8 mouse cellular contexts compared by ENCODE assay signal in genomic region chr11:96294245-96295091, GRCm38 (mm10). TPM values are rescaled to one million over a fixed set of nuclear protein-coding genes. Genes with fewer than 3 reads are reported as not detected.
DNase-seq lines count a peak whose midpoint lies in the region; ATAC-seq lines count a peak whose summit lies in the region.

No protein-coding gene starts in this region.

- H3K4me1 ChIP-seq in midbrain, embryonic 11.5 days (ENCODE audit: control insufficient read depth, insufficient read depth, low read length) = no peaks in the 10 kb centered on the region
- no peaks in the 10 kb centered on the region for H3K4me1 ChIP-seq in midbrain, embryonic 16.5 days (ENCODE audit: control insufficient read depth, insufficient read depth, low read length)
- H3K4me1 ChIP-seq in intestine, embryonic 14.5 days (replicated peaks; ENCODE audit: control insufficient read depth, insufficient read depth, low read length) = peaks cover 16% of the 10 kb centered on the region
- 0 out of 2 replicates have a peak, but pooled peaks cover 7% of the 10 kb centered on the region for H3K4me1 ChIP-seq in liver, embryonic 11.5 days (replicated peaks; ENCODE audit: control insufficient read depth, insufficient read depth, low read length)

- H3K4me2 ChIP-seq in midbrain, embryonic 11.5 days = no peak overlapping the region
- no peak overlapping the region for H3K4me2 ChIP-seq in midbrain, embryonic 16.5 days (ENCODE audit: low read length)
- H3K4me2 ChIP-seq in intestine, embryonic 14.5 days (ENCODE audit: low read length) = peak overlapping the region; percentile 55
- peak overlapping the region; percentile 39 for H3K4me2 ChIP-seq in liver, embryonic 11.5 days

- no peak for ATAC-seq in midbrain, embryonic 11.5 days (ENCODE audit: low FRiP score)
- ATAC-seq in midbrain, embryonic 16.5 days = no peak
- ATAC-seq in activated CD4-positive, CD25-positive, alpha-beta regulatory T cell, adult 4 months = peak; percentile 57
- ATAC-seq in intestine, embryonic 14.5 days (replicated peaks; ENCODE audit: low FRiP score, low TSS enrichment, low read depth) = peak; percentile 38; the same call in 1 of the 2 replicates
- no peak for ATAC-seq in liver, embryonic 11.5 days (replicated peaks; ENCODE audit: low FRiP score)
- peak; percentile 68 for ATAC-seq in neutrophil, adult 5-6 weeks (ENCODE audit: extremely low read depth, insufficient number of reproducible peaks, low FRiP score, poor library complexity, severe bottlenecking)

- peak; percentile 95 for DNase-seq in midbrain, embryonic 11.5 days (ENCODE audit: low spot score, missing footprints)
- DNase-seq in forelimb bud, embryonic 11.5 days (ENCODE audit: low read depth, low spot score) = peak; percentile 87
- DNase-seq in intestine, embryonic 14.5 days (ENCODE audit: low spot score) = peak; percentile 94
- no peak for DNase-seq in liver, embryonic 11.5 days (ENCODE audit: low spot score)
- peak; percentile 88 for DNase-seq in thymus, postnatal 4 days

- H3K27ac ChIP-seq in midbrain, embryonic 11.5 days (ENCODE audit: low read depth, low read length) = no peak overlapping the region
- H3K27ac ChIP-seq in midbrain, embryonic 16.5 days (ENCODE audit: low read length) = no peak overlapping the region
- peak overlapping the region; percentile 79; the same call in 1 of the 2 replicates for H3K27ac ChIP-seq in intestine, embryonic 14.5 days (ENCODE audit: low read depth)
- no peak overlapping the region for H3K27ac ChIP-seq in liver, embryonic 11.5 days (ENCODE audit: low read depth, low read length)

- no peak overlapping the region for H3K4me3 ChIP-seq in midbrain, embryonic 11.5 days (ENCODE audit: low read depth, low read length)
- H3K4me3 ChIP-seq in midbrain, embryonic 16.5 days (ENCODE audit: low read depth, low read length) = no peak overlapping the region
- H3K4me3 ChIP-seq in intestine, embryonic 14.5 days (ENCODE audit: low read depth, low read length) = peak overlapping the region; percentile 43
- H3K4me3 ChIP-seq in liver, embryonic 11.5 days (ENCODE audit: low read depth, low read length) = peak overlapping the region; percentile 23; the same call in 1 of the 2 replicates

- H3K27me3 ChIP-seq in midbrain, embryonic 11.5 days (ENCODE audit: control insufficient read depth, insufficient read depth, low read length) = peaks cover 98% of the 10 kb centered on the region
- peaks cover 82% of the 10 kb centered on the region for H3K27me3 ChIP-seq in midbrain, embryonic 16.5 days (ENCODE audit: control insufficient read depth, insufficient read depth, low read depth, low read length)
- H3K27me3 ChIP-seq in intestine, embryonic 14.5 days (replicated peaks; ENCODE audit: control insufficient read depth, insufficient read depth, low read length) = peaks cover 60% of the 10 kb centered on the region
- H3K27me3 ChIP-seq in liver, embryonic 11.5 days (replicated peaks; ENCODE audit: control insufficient read depth, insufficient read depth, low read length) = peaks cover 100% of the 10 kb centered on the region

- no peaks in the 10 kb centered on the region for H3K36me3 ChIP-seq in midbrain, embryonic 11.5 days (ENCODE audit: control insufficient read depth, insufficient read depth, low read length)
- H3K36me3 ChIP-seq in midbrain, embryonic 16.5 days (ENCODE audit: control insufficient read depth, insufficient read depth, low read length) = no peaks in the 10 kb centered on the region
- no peaks in the 10 kb centered on the region for H3K36me3 ChIP-seq in intestine, embryonic 14.5 days (ENCODE audit: control insufficient read depth, insufficient read depth, low read length)
- H3K36me3 ChIP-seq in liver, embryonic 11.5 days (ENCODE audit: control insufficient read depth, insufficient read depth, low read length) = no peaks in the 10 kb centered on the region

- no peaks in the 10 kb centered on the region for H3K9me3 ChIP-seq in midbrain, embryonic 11.5 days (ENCODE audit: control insufficient read depth, low read length)
- H3K9me3 ChIP-seq in midbrain, embryonic 16.5 days (replicated peaks; ENCODE audit: control insufficient read depth, low read length, poor library complexity, severe bottlenecking) = no peaks in the 10 kb centered on the region
- H3K9me3 ChIP-seq in intestine, embryonic 14.5 days (ENCODE audit: control insufficient read depth, low read length) = no peaks in the 10 kb centered on the region
- H3K9me3 ChIP-seq in liver, embryonic 11.5 days (ENCODE audit: control insufficient read depth, low read length) = no peaks in the 10 kb centered on the region

- H3K9ac ChIP-seq in midbrain, embryonic 11.5 days (ENCODE audit: low read length) = no peak overlapping the region
- H3K9ac ChIP-seq in midbrain, embryonic 16.5 days (ENCODE audit: low read depth, low read length) = no peak overlapping the region
- H3K9ac ChIP-seq in intestine, embryonic 14.5 days (ENCODE audit: low read length) = peak overlapping the region; percentile 78
- H3K9ac ChIP-seq in liver, embryonic 11.5 days (ENCODE audit: low read depth, low read length) = no peak overlapping the region

- under 1% methylated on average over 32 of the region's 32 CpGs for WGBS in midbrain, embryonic 11.5 days
- under 1% methylated on average over 32 of the region's 32 CpGs for WGBS in midbrain, embryonic 16.5 days
- 1% methylated on average over 32 of the region's 32 CpGs for WGBS in intestine, embryonic 14.5 days
- WGBS in liver, embryonic 11.5 days = under 1% methylated on average over 32 of the region's 32 CpGs

RNA-seq across cellular contexts. Expression of gene Hoxb6, which starts 2.2 kb away (rescaled TPM):
- not detected in 2 replicates for polyA plus RNA-seq in midbrain, embryonic 11.5 days (2014; fragmentation: Nextera tagmentation; extraction: Ambion mirVana)
- not detected in 2 replicates for polyA plus RNA-seq in midbrain, embryonic 16.5 days (2015; fragmentation: Nextera tagmentation; extraction: Ambion mirVana)
- polyA plus RNA-seq in activated CD4-positive, CD25-positive, alpha-beta regulatory T cell, adult 4 months (2017; shearing (Covaris generic)) = not detected
- 18.1 and 24.1 TPM in 2 replicates for polyA plus RNA-seq in intestine, embryonic 14.5 days (2014; fragmentation: Nextera tagmentation; extraction: Ambion mirVana)
- polyA plus RNA-seq in liver, embryonic 11.5 days (2014; fragmentation: Nextera tagmentation; extraction: Ambion mirVana) = 1.9 and 2.4 TPM in 2 replicates
- total RNA-seq in neutrophil, adult 5-6 weeks (2017) = not detected in 2 replicates

RNA-seq across cellular contexts. Expression of gene Hoxb7, which starts 8.0 kb away (rescaled TPM):
- not detected in 2 replicates for polyA plus RNA-seq in midbrain, embryonic 11.5 days (2014; fragmentation: Nextera tagmentation; extraction: Ambion mirVana)
- polyA plus RNA-seq in midbrain, embryonic 16.5 days (2015; fragmentation: Nextera tagmentation; extraction: Ambion mirVana) = not detected in 2 replicates
- polyA plus RNA-seq in activated CD4-positive, CD25-positive, alpha-beta regulatory T cell, adult 4 months (2017; shearing (Covaris generic)) = not detected
- 11.7 and 13.2 TPM in 2 replicates for polyA plus RNA-seq in intestine, embryonic 14.5 days (2014; fragmentation: Nextera tagmentation; extraction: Ambion mirVana)
- polyA plus RNA-seq in liver, embryonic 11.5 days (2014; fragmentation: Nextera tagmentation; extraction: Ambion mirVana) = 1.6 and 2.0 TPM in 2 replicates
- total RNA-seq in neutrophil, adult 5-6 weeks (2017) = not detected in 2 replicates

RNA-seq across cellular contexts. Expression of gene Hoxb5, which starts 8.7 kb away (rescaled TPM):
- polyA plus RNA-seq in midbrain, embryonic 11.5 days (2014; fragmentation: Nextera tagmentation; extraction: Ambion mirVana) = not detected in 2 replicates
- 0.14 TPM in 1 of 2 replicates, not detected in the other for polyA plus RNA-seq in midbrain, embryonic 16.5 days (2015; fragmentation: Nextera tagmentation; extraction: Ambion mirVana)
- not detected for polyA plus RNA-seq in activated CD4-positive, CD25-positive, alpha-beta regulatory T cell, adult 4 months (2017; shearing (Covaris generic))
- polyA plus RNA-seq in intestine, embryonic 14.5 days (2014; fragmentation: Nextera tagmentation; extraction: Ambion mirVana) = 49.6 and 51.6 TPM in 2 replicates
- polyA plus RNA-seq in liver, embryonic 11.5 days (2014; fragmentation: Nextera tagmentation; extraction: Ambion mirVana) = 3.7 and 4.5 TPM in 2 replicates
- 0.25 TPM in 1 of 2 replicates, not detected in the other for total RNA-seq in neutrophil, adult 5-6 weeks (2017)

RNA-seq across cellular contexts. Expression of gene Hoxb8, which starts 12.8 kb away (rescaled TPM):
- polyA plus RNA-seq in midbrain, embryonic 11.5 days (2014; fragmentation: Nextera tagmentation; extraction: Ambion mirVana) = not detected in 2 replicates
- not detected in 2 replicates for polyA plus RNA-seq in midbrain, embryonic 16.5 days (2015; fragmentation: Nextera tagmentation; extraction: Ambion mirVana)
- polyA plus RNA-seq in activated CD4-positive, CD25-positive, alpha-beta regulatory T cell, adult 4 months (2017; shearing (Covaris generic)) = not detected
- 1.5 and 1.7 TPM in 2 replicates for polyA plus RNA-seq in intestine, embryonic 14.5 days (2014; fragmentation: Nextera tagmentation; extraction: Ambion mirVana)
- polyA plus RNA-seq in liver, embryonic 11.5 days (2014; fragmentation: Nextera tagmentation; extraction: Ambion mirVana) = 0.43 and 0.62 TPM in 2 replicates
- total RNA-seq in neutrophil, adult 5-6 weeks (2017) = not detected in 2 replicates

RNA-seq across cellular contexts. Expression of gene Hoxb9, which starts 23.2 kb away (rescaled TPM):
- polyA plus RNA-seq in midbrain, embryonic 11.5 days (2014; fragmentation: Nextera tagmentation; extraction: Ambion mirVana) = not detected in 2 replicates
- polyA plus RNA-seq in midbrain, embryonic 16.5 days (2015; fragmentation: Nextera tagmentation; extraction: Ambion mirVana) = not detected in 2 replicates
- polyA plus RNA-seq in activated CD4-positive, CD25-positive, alpha-beta regulatory T cell, adult 4 months (2017; shearing (Covaris generic)) = under 1 TPM in 1 of 2 experiments, not detected in 1; 0.15 TPM
- polyA plus RNA-seq in intestine, embryonic 14.5 days (2014; fragmentation: Nextera tagmentation; extraction: Ambion mirVana) = 1.0 and 1.1 TPM in 2 replicates
- 0.26 and 0.49 TPM in 2 replicates for polyA plus RNA-seq in liver, embryonic 11.5 days (2014; fragmentation: Nextera tagmentation; extraction: Ambion mirVana)
- not detected in 2 replicates for total RNA-seq in neutrophil, adult 5-6 weeks (2017)

Comparison
In these comparisons a context has a peak if more than half of its experiments do, and no peak if none do; other contexts are left out.
1. ATAC-seq: peak in activated CD4-positive, CD25-positive, alpha-beta regulatory T cell, adult 4 months (single experiment), intestine, embryonic 14.5 days (single experiment) and neutrophil, adult 5-6 weeks (single experiment); none in midbrain, embryonic 11.5 days (single experiment), midbrain, embryonic 16.5 days (single experiment) and liver, embryonic 11.5 days (single experiment).
2. H3K4me2 ChIP-seq: peak in intestine, embryonic 14.5 days (single experiment) and liver, embryonic 11.5 days (single experiment); none in midbrain, embryonic 11.5 days (single experiment) and midbrain, embryonic 16.5 days (single experiment).
3. H3K4me3 ChIP-seq: peak in intestine, embryonic 14.5 days (single experiment) and liver, embryonic 11.5 days (single experiment); none in midbrain, embryonic 11.5 days (single experiment) and midbrain, embryonic 16.5 days (single experiment).